Mouse (Mus musculus) neural tube, embryonic 15.5 days (tissue): ENCODE data around the gene Kptn. TPM values are rescaled to one million over a fixed set of nuclear protein-coding genes. Genes with fewer than 3 reads are reported as not detected.

Experiments used
- ATAC-seq: fragments of 200-750 bp; cut with Nextera tagmentation; 2 replicates; pipeline ENCODE4 v1.8.0; 2017; ENCODE audit warnings: mild to moderate bottlenecking, moderate TSS enrichment, moderate library complexity; ENCODE audit not compliant: low FRiP score
- H3K27ac ChIP-seq: fragments of 300-500 bp; sonication (generic); replicated peaks from 2 replicates; pipeline ENCODE4 v1.5.1; 2015; ENCODE audit warnings: mild to moderate bottlenecking, inconsistent platforms
- H3K27me3 ChIP-seq: fragments of 300-500 bp; sonication (generic); replicated peaks from 2 replicates; pipeline ENCODE4 v1.6.1; 2015; ENCODE audit warnings: inconsistent platforms
- H3K36me3 ChIP-seq: fragments of 300-500 bp; sonication (generic); 2 replicates; pipeline ENCODE4 v1.6.1; 2015; ENCODE audit warnings: inconsistent platforms
- H3K4me1 ChIP-seq: fragments of 300-500 bp; sonication (generic); 2 replicates; pipeline ENCODE4 v1.6.1; 2015; ENCODE audit warnings: inconsistent platforms
- H3K4me2 ChIP-seq: fragments of 300-500 bp; sonication (generic); 2 replicates; pipeline ENCODE4 v1.6.1; 2015; ENCODE audit warnings: inconsistent platforms, mild to moderate bottlenecking, moderate library complexity
- H3K4me3 ChIP-seq: fragments of 300-500 bp; sonication (generic); replicated peaks from 2 replicates; pipeline ENCODE4 v1.5.1; 2015; ENCODE audit warnings: mild to moderate bottlenecking, inconsistent platforms
- H3K9ac ChIP-seq: fragments of 300-500 bp; sonication (generic); replicated peaks from 2 replicates; pipeline ENCODE4 v1.6.1; 2015; ENCODE audit warnings: mild to moderate bottlenecking, inconsistent platforms
- H3K9me3 ChIP-seq: fragments of 300-500 bp; sonication (generic); replicated peaks from 2 replicates; pipeline ENCODE4 v1.6.1; 2016; ENCODE audit warnings: inconsistent platforms
- WGBS: fragments of 180-500 bp; shearing (Covaris S2); methylation state at CpG from one replicate; pipeline ENCODE4 v1.1.7; 2015; ENCODE audit warnings: mixed read lengths; 5-methylcytosine and 5-hydroxymethylcytosine counted together
- polyA plus RNA-seq: library from polyadenylated mRNA; unstranded; fragments of >200 nt; fragmentation: Nextera tagmentation; extraction: Ambion mirVana; gene quantifications from 2 replicates; pipeline ENCODE4 v1.2.1, GENCODE M21; 2015

The Kptn gene
- polyA plus RNA-seq, 1 experiment from 2014 or later: 45.8 TPM

- peak overlapping the region; percentile 86 for H3K27ac ChIP-seq
Observed at GRCm38 (mm10) chr7:16173146-16173545, 53.5 kb downstream of the Kptn start.

GRCm38 (mm10) chr7:16174597-16175541, 55.2 kb downstream of the Kptn start, which contains the start of gene Meis3:
Meis3 (plus strand) TSS chr7:16175090.
- ATAC-seq: peak; percentile 86
- Histone ChIP-seq H3K27me3 (no peaks in the 10 kb centered on the region), H3K4me3 (peak within 1 kb of the TSS; percentile 77), H3K4me1 (peaks cover 51% of the 10 kb centered on the region), H3K9ac (peak within 1 kb of the TSS; percentile 77), H3K4me2 (peak within 1 kb of the TSS; percentile 66), H3K36me3 (peaks cover 25% of the 10 kb centered on the region), H3K9me3 (no peaks in the 10 kb centered on the region), H3K27ac (peak within 1 kb of the TSS; percentile 86)
- under 1% methylated on average over 42 of the region's 42 CpGs for WGBS

More at GRCm38 (mm10) chr7:16173146-16173545, 53.5 kb downstream of the Kptn start:
- Histone ChIP-seq H3K9ac (no peak overlapping the region; the same call in 1 of the 2 replicates), H3K36me3 (peaks cover 9% of the 10 kb centered on the region; the same call in 1 of the 2 replicates), H3K4me3 (no peak overlapping the region), H3K4me1 (peaks cover 51% of the 10 kb centered on the region), H3K27me3 (no peaks in the 10 kb centered on the region), H3K4me2 (peak overlapping the region; percentile 66; the same call in 1 of the 2 replicates), H3K9me3 (no peaks in the 10 kb centered on the region)
- 8% methylated on average over 5 of the region's 5 CpGs for WGBS
- ATAC-seq: no peak

- Histone ChIP-seq H3K9me3 (no peaks in the 10 kb centered on the region), H3K9ac (peak overlapping the region; percentile 77), H3K4me2 (peak overlapping the region; percentile 66), H3K4me3 (peak overlapping the region; percentile 77), H3K27me3 (no peaks in the 10 kb centered on the region), H3K36me3 (peaks cover 30% of the 10 kb centered on the region), H3K27ac (peak overlapping the region; percentile 86), H3K4me1 (peaks cover 51% of the 10 kb centered on the region)
- peak; percentile 25 for ATAC-seq
- WGBS: under 1% methylated on average over 10 of the region's 10 CpGs
Observed at GRCm38 (mm10) chr7:16175542-16175931, 55.8 kb downstream of the Kptn start.

Other genes with a start within 250 kb of the Kptn start
- not detected in 2 replicates for gene Crx, start 239.9 kb upstream of the Kptn start, polyA plus RNA-seq
- not detected in 2 replicates for gene Crxos, start 237.3 kb upstream of the Kptn start, polyA plus RNA-seq
- 1,268 and 1,471 TPM in 2 replicates for gene Selenow, start 197.5 kb upstream of the Kptn start, polyA plus RNA-seq
- gene Nop53, start 173.8 kb upstream of the Kptn start, polyA plus RNA-seq: 108 and 127 TPM in 2 replicates
- 9.2 and 14.8 TPM in 2 replicates for gene Ehd2, start 152.3 kb upstream of the Kptn start, polyA plus RNA-seq
- 6.6 and 7.3 TPM in 2 replicates for gene Bicra, start 72.0 kb upstream of the Kptn start, polyA plus RNA-seq
- gene Zfp541, start 58.1 kb upstream of the Kptn start, polyA plus RNA-seq: 0.15 and 0.17 TPM in 2 replicates
- 236 and 238 TPM in 2 replicates for gene Napa, start 21.4 kb upstream of the Kptn start, polyA plus RNA-seq
- 1.2 and 1.4 TPM in 2 replicates for gene Slc8a2, start 9.9 kb downstream of the Kptn start, polyA plus RNA-seq
- gene Meis3, start 55.2 kb downstream of the Kptn start, polyA plus RNA-seq: 104 and 126 TPM in 2 replicates
- gene Dhx34, start 102.1 kb downstream of the Kptn start, polyA plus RNA-seq: 12.2 and 13.2 TPM in 2 replicates
- gene C5ar2, start 124.3 kb downstream of the Kptn start, polyA plus RNA-seq: 0.10 and 0.22 TPM in 2 replicates
- gene C5ar1, start 139.6 kb downstream of the Kptn start, polyA plus RNA-seq: 1.7 and 2.7 TPM in 2 replicates
- gene Inafm1, start 153.7 kb downstream of the Kptn start, polyA plus RNA-seq: 56.4 and 66.4 TPM in 2 replicates
- 23.3 and 24.5 TPM in 2 replicates for gene Ccdc9, start 166.9 kb downstream of the Kptn start, polyA plus RNA-seq
- 25.4 and 27.5 TPM in 2 replicates for gene Bbc3, start 188.5 kb downstream of the Kptn start, polyA plus RNA-seq